Mouse (Mus musculus): Measurements from ENCODE around the gene Svbp.

The Svbp gene

DNA sequence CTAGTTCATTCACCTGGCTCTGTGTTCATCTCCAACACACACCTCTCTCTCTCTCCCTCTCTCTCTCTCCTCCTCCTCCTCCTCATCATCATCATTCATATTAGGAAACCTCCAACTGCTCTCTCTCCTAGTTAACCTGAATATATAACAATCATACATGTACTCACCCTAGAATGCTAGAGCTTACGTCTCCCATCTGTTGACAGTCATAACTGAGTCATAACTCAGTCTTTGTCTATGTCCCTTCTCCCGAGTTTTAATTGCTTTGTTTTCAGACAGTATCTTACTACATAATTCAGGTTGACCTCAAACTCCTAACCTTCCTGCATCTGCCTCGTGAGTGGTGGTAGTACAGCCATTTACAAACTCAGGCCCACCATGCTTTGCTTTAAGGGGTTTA, 3.8 kb upstream of the Svbp start:
- DNase-seq = no peak

DNA sequence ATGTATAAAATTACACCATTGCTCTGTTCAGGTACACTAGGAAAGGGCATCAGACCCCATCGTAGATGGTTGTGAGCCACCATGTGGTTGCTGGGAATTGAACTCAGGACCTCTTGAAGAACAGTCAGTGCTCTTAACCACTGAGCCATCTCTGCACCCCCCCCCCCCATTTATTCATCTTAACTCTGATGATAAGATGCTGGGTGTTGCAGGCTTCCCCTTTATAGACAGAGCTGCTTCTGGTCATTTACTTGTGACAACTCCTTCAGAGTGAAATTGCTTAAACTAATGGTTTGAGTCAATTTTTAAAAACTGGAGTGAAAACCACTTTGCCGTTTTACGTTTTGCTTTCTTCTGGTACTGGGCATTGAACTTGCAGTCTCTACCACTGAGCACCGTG, 2.3 kb upstream of the Svbp start:
- DNase-seq = no peak

DNA sequence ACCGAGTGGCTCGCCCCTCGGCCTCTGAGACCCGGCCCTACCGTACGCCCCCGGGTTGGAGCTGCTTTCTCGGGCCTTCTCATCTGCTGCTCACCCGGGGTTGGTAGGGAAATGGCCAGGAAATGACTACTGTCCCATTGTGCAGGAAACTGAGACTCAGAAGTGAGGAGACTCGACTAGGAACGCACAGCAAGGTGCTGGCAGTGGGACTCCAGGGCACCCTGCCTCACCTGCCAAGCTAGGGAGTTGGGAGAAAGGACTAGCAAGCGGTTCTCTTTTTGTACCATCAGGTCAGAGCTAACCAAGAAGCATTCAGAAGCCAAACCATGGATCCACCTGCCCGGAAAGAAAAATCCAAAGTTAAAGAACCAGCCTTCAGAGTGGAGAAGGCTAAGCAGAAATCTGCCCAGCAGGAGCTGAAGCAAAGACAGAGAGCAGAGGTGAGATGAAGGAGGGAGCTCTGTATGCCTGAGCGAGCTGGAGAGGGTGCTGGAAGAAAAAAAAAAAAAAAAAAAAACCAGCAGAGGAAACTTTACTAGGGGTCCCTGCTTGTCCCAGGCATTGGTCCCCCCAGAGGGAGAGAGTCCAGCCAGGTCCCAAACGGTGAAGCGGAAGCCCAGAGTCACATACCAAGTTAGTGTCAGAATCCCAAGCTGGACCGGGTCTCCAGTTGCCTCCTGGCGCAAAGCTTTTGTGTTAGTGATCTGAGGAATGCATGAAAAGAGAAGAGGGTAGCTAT, 645 bp downstream of the Svbp start:
- DNase-seq = no peak

DNA sequence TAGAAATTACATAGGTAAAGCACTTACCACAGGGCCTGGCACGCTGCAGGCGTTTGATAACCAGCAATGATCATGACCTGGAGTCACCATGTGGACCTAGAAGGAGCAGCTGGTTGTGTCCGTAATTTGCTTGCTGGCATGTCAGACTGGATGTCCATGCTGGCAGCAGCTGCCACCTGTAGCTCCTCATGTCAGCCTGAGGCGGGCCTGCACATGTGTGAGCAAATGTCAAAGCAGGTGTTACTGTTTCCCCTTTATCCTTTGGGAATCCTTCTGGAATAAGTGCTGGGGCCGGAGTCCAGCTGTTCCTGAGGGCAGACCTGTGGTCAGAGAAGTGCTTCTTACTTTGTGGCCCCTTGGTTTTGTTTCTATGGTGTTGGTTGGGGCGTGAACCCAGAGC, 3.0 kb downstream of the Svbp start:
- DNase-seq = no peak

DNA sequence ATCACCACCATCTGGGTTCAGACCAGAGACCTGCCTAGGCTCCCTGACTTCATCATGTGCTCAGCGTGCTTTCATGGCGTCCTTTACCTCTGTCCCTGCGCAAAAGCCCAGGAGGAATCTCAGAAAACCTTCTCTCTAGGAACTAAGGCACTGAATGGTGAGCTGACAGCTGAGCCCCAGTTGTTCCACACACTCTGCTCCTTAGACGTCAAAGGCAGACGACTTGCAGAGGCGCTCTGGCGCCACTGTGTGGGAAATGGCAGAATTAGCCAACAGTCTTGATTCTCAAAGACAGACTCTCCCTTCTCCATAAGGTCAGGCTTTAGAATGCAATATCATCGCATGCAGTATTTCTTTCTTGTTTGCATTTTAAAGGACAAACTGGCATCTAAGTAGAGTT, 9.6 kb downstream of the Svbp start:
- DNase-seq = peak; percentile 51

DNA sequence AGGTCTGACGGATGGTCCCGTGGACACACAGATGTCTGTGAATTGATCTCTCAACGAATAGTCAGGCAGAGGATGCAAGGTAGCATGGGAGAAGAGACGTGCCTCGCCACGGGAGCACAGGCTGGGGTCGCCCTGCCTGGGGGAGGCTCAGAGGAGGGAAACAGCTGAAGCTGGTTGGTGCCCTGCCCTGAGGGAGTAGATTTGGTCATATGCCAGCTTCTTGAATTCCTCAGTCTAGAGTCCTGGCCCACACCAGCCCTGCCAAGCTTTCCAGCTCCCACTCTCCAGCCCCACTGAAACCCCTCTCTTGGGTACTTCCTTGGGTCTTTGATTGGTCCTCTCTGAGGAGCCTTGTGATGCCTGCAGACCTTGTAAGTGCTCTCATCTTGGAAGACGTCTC, 21.6 kb downstream of the Svbp start:
- no peak for DNase-seq

DNA sequence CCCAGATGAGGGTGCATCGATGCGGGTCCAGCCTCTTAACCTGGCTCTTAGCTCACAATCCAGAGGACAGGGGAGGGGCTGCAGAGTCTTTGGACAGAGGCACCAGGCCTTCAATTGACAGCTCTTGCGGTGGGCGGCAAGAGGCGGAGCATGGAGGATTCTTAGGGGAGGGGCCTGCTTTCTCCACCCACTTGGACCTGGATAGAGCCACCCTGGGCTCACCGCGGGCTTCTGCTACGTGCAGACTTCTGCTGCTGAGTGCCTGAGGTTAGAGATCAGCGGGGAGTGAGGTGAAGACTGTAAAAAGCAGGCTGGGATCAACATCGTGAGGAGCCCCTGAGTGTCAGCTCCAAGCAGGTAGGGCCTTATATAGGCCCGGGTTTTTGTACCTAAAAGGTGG, 23.1 kb downstream of the Svbp start, which contains the start of gene Tmem269:
Gene Tmem269 (minus strand): TSS at position 49 of the 400 bp plus-strand sequence.
- DNase-seq = no peak

DNA sequence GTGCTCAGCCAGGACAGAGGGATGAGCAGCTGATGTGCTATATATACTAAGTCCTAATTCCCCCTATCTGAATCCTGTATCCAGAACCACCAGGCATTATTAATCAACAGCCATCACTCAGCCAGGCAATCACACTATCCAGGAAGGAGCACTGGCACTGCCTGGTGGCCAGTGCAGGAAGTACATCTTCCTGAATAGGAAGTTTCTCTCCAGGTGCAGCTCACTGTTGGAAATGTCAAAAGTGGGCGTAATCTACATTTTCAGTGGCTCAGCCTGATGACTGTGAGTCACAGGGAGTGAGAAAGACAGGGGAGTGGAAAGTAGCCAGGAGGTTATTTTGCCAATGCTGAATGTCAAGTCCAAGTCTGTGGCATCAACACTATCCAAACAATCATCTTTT, 28.6 kb downstream of the Svbp start:
- DNase-seq = no peak

DNA sequence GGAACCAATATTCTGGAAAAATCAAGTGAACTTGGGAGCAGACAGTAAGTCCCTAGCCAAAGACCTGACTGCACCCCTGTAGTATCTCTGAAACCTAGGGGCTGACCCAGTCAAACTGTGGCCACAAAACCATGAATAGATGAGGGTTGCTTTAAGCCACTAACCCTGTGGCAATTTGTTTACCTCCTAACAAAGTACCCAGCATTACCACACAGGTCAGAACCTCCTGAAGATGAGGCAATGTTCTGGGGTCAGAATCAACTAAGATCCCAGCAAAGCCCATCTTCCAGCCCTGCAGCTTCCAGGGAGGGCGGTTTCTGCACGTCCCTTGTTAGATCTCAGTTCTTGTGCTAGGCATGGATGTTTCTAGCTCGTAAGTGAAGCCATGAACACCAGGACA, 29.4 kb downstream of the Svbp start:
- no peak for DNase-seq

DNA sequence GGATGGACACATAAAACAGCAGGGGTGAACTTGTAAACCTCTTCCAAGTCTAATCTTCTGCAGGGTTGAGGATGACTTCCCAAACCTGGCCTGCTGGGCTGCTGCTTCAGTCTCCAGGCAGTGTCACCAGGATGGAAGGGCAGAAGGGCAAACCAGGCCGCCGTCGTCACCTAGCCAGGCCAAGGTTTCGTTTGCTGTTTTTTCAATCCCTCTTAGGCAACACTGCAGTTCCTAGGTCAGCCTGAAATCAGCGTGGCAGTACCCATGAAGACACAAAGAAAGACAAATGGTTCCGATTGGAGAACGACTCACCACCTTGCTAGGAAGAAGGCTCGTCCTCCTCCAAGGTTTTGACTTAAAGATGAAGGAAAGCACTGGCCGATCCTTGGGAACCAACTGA, 30.6 kb downstream of the Svbp start:
- no peak for DNase-seq

DNA sequence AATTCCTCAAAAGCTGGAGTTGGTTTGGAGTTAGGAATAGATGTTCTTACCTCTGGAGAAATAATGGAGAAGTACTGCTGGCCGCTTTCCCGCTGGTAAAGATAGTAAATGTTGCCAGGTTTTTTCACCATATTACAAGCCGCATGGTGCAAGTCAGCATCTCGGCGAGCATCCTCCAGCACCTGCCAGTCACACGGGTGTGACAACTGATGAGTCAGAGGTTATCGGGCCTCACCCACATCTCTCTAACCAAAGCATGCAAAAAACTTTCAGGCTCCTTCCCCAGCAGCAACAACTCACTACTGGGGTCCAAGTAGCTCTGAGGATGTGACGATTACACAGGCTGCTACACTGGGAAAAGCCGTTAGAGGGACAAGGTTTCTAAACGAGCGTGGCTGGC, 31.6 kb downstream of the Svbp start:
- no peak for DNase-seq

DNA sequence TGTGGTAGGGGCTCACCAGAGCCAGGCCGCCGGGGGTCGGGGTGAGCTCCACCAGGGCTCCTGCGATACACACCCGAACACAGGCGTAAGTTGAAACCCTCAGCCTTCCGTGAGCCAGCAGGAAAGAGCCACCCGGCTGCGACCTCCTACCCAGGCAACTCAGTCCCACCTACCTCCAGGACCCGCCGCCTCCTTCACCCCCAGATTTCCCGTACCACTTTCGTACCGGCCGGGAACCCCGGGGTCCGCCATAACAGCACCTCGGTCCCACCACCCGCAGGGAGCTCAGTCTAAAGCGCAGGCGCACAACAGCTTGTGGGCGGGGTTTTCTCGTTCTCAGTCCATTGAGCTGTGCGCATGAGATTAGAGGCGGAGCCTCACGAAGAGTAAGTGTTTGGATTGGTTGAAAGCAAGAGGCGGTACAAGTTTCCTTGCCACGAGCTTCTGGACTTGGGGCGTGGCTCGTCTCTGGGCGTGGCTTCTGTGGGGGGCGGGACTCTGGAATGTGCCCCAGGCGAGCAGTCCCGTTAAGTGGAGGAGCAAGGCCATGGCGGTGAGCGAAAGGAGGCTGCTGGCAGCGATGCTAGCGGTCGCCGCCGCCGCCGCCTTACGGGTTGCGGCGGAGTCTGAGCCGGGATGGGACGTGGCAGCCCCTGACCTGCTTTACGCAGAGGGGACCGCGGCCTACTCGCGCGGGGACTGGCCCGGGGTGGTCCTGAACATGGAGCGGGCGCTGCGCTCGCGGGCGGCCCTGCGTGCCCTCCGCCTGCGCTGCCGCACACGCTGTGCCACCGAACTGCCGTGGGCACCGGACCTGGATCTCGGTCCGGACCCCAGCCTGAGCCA, 37.5 kb downstream of the Svbp start, which contains the start of the genes AU022252 and P3h1:
Gene AU022252 (minus strand): TSS at position 303 of the 846 bp plus-strand sequence.
Gene P3h1 (plus strand): TSS at position 506 of the 846 bp plus-strand sequence.
- DNase-seq = peak; percentile 97

DNA sequence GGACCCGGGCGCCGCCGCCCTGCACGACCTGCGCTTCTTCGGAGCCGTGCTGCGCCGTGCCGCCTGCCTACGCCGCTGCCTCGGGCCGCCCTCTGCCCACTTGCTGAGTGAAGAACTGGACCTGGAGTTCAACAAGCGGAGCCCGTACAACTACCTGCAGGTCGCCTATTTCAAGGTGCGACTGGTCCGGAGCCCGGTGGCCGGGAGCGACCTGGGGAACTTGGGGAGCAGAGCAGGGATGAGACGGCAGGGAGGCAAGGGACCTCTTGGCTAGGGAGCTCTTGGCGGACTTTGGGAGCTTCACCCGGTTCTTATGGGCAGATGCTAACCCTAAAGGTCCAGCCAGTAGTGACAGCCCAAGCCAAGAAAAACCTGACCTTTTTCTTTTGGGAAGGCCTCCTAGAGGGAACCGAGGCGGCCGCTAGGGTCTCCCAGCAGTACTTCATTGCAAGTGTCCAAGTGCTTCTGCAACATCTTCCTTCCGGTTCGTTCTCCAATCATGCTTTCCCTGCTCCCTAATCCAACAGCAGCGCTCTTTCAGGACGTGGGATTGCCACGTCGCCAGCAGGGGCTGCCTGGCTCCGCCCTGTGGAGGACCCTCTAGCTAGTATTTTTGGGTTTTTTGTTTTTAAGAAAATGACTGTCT, 38.3 kb downstream of the Svbp start:
- peak; percentile 53 for DNase-seq

DNA sequence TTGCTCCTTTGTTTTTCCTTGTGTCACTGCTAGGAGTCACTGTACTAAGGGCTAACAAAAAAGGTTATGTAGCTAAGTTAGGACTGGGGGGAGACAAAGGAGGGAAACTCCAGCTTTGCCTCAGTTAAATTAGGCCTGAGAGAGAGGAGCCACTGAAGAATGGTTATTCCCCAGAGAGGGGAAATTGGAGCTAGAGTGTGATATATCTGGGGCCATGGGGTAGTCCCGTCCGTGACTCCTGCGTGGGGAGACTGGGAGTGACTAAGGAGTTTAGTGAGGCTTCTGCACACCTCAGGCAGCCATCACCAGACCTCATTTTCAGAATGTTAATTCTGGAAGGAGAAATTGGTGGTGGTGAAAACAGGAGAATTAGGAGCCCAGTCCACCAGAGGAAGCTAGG, 39.2 kb downstream of the Svbp start:
- DNase-seq = no peak

DNA sequence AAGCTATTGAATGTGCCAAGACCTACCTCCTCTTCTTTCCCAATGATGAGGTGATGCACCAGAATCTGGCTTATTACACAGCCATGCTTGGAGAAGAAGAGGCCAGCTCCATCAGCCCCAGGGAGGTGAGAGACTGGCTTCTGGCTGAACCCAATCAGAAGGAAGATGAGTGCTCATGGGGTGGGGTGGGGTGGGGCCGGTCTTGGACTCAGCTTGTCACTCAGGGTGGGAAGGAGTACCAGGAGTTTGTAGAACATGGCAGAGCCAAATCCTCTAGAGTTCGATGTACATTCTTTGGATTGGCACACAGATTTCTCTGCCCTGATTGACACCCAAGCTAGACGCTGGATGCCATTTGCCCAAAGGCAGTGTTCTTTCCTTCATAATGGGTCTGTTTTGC, 43.6 kb downstream of the Svbp start:
- DNase-seq = no peak

DNA sequence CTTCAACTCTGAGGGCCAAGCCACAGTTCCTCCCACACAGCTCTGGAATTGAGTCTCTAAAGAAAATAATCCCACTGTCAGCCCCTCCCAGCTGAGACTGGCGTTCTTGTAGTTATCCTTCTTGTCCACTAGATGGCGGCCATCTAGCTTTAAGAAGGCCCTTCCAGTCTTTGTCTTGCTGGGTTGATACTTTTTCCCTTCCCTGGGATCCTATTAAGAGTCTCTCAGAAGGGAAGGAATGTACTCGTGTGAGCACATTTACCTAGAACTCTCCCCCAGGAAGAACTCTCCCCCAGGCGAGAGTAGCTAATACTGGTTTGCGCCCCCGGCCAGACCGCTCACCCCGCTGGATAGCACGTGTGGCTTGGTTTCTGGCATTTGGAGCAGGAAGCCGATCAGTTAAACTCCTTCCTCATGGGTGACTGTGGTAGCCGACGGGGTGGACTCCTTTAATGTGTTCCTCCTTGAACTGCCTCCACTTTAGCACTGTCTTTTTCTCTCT, 44.1 kb downstream of the Svbp start:
- peak; percentile 39 for DNase-seq

DNA sequence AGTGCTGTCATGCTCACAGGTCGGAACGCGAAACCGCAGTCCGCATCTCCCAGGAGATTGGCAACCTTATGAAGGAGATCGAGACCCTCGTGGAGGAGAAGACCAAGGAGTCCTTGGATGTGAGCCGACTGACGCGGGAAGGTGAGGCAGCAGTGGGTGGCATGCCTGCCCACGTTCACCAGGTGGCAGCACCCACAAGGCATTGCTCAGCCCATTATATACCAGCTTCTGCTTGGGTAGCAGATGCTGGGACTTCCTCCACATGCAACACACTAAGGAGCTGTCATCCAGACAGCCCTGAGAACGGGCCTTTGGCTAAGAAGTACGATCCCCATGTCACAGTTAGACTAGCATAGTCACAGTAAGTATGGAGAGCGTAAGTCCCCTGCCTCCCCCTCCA, 46.6 kb downstream of the Svbp start:
- DNase-seq = peak; percentile 52

DNA sequence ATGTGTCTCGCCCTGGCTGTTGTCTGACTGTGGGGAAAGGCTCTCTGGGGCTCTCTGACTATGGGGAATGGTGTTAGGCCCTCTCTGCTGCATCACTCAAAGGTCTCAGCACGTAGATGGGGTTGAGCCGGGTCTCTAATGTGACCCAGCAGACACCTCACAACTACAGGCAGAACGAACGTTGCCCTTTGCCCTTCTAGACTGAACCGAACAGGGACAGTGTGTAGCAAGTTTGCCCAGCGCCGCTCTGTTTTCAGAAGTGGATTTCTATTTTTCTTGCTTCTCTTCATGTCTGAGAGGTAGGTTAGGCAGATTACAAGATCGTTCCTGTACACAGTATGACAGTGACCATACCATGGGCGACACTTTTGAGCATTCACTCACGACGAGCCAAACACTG, 47.5 kb downstream of the Svbp start:
- DNase-seq = no peak

DNA sequence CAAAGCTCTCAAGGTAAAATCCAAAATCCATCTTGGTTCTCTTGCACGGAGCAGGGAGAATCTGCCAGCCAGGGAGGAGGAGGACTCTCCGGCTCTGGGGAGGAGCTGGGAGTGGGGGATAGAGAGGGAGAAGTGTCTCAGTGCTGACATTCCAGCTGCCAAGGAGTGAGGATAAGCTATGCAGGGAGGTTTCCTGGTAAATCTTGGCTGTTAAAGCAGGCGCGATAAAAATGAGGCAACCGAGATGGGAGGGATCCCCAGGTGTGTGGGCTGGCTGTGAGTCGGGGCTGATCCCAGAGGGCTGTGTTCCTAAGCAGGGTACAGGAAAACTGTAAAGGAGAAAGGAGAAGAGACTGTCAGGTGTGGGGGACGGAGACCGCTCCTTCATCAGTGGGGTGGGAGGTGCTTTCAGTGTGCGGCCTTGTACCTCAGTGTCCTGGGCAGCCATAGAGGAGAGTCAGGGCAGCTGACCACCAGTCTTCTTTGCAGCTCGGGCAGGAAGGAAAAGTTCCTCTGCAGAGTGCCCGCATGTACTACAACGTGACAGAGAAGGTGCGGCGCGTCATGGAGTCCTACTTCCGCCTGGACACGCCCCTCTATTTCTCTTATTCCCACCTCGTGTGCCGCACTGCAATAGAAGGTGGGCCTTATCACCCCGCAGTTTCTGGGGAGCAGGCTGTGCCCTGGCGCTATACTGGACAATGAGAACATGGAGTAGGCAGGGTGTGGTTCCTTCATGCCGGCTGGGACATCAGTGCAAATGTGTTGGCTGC, 49.5 kb downstream of the Svbp start:
- DNase-seq = peak; percentile 71

DNA sequence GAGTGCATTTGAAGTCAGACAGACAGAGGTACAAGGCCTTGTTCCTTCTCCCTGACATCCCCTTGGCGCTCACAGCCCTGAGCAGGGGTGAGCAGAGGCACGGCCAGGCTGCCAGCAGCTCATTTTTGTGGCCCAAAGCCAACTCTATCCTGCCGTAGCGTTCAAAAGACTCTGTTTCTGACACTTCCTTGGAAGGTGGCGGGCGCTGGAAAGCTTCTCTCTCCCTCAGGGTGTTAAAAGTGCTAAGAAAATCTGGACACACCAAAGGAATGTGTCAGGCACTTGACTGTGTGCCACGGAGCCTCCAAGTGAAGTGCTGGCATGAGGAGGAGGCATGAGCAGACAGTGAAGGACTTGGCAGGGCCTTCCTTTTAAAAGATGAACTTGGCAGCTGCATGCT, 50.5 kb downstream of the Svbp start:
- peak; percentile 43 for DNase-seq

DNA sequence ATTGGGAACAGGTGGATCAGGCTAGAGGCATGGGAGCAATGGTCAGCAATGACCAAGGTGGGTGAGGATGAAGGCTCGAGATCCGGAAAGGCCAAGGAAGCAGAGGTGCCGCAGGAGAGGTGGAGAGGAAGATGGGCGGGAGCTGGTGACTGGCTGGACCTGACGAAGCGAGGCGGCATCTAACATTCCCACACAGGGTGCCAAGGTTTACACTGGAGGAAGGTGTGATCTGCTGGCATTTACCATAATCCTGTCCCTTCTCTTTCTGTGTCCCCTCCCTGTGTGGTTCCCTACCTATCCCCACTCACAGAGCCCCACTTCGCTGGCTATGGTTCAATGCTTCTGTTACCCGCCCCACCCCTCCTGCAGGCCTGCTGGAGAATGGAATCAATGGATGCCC, 50.9 kb downstream of the Svbp start:
- DNase-seq = no peak

DNA sequence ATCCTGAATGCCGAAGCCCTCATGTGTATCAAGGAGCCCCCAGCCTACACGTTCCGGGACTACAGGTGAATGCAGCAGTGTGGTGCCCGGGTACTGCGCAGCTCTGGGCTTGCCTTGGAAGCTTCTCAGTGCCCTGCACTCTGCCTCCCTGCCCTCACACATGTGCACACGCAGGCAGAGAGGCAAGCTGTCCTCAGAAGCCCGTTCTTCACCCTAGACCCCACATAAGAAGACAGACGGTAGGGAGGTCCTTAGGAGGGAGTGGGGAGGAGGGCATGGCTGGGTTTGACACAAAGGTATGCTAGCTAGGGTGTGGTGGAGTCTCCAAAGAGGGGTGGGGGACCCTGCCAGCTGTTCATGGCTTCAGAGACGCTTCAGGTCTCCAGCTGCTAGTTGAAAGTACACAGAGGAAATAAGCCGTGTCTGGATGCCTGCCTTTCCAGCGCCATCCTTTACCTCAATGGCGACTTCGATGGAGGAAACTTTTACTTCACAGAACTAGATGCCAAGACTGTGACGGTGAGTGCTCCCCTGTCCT, 51.7 kb downstream of the Svbp start:
- no peak for DNase-seq

Data from right cerebral cortex, postnatal 25 days (tissue).